Mouse (Mus musculus): ENCODE results near the gene Tifab. TPM values are rescaled to one million over a fixed set of nuclear protein-coding genes. Genes with fewer than 3 reads are reported as not detected.
A peak's percentile ranks its signal among the peaks of the same experiment; 100 is the strongest.
"Not testable (repeated sequence)": the region's sequence is repeated elsewhere in the genome, so short reads cannot be mapped to it uniquely, and the experiment has no call there.

Gene Tifab
- 1.1 and 1.5 TPM in 2 replicates for total RNA-seq (2021)
- long read RNA-seq, partial matches to known transcripts, result 2 of 4 reads
- long read RNA-seq, other reads (novel, unspliced or antisense), result 0 of 4 reads

- no peak for DNase-seq
Measured at GRCm38 (mm10) chr13:56178416-56179035, at the start of gene Tifab. TSS of gene Tifab (minus strand) at chr13:56178885.

DNA sequence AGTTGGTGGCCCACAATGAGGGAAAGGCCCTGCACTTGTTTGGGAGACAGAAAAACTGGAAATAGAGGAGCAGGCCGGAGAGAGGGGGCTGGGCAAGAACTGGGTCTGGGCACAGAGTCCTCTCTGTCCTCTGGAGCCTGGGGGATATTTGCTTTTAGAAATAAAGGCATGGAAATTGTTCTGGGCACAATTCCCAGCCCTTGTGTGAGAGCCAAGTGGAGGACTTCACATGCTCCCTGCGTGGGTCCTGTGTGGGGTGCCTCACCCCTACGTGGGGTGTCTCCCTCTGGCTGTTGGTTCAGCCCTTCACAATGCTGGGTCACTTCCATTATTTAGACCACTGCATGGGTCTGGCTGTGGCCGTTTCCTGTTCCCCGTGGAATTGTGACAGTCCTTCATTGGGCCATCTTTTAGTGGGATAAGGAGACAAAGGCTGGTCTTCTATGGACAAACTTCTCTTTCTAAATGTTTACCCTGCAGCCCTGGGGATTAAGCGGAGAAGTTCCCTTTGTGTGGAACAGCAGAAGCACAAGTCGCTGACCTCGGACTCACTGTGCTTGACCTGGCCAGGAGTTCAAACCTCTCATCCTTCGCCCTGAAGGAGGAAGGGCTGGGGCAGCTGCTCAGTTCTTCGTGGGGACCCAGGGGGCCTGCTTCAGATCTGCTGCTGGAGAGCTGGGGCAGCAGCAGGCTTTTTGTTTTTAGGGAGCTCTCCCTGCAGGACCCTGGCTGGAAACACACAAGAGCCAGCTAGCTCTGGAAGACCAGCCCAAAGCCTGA lies 47.7 kb upstream of the Tifab start:
- no peak for DNase-seq

DNA sequence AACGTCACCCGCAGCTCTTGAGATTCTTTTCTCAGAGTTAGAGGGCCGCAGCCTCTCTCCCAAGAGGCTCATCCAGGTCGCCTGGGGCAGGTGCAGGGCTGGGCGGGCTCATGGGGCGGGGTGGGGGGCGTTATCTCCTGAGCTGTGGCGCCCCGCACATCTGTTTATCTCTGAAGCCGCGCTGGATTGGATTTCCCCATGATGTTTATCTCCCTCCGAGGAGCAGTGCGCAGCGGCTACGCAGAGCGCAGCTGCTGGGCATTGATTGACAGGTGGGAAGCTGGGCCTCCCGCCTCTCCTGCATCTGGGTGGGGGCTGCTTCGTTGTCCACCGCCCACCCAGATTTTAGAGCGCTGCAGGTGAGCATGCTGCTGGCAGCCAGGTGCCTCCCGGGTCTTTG lies 44.9 kb upstream of the Tifab start:
- DNase-seq, result no peak

DNA sequence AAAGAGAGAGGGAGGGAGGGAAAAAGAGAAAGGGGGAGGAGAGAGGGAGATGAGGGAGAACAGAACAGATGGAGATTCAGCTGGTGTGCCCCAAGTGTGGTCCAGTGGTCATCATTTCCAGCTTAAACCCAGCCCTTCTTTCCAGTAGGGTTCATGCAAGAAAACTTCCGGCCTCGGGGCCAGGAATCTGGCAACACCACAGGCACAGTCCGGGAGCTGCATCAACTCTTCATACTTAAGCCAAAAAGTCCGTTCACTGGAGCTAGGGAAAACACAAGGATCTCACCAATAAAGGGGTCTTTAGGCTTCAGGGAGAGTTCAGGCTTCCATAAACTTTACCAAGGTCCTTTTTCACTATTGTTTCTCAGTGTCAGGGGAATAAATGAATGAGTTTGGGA lies 44.2 kb upstream of the Tifab start:
- DNase-seq, result no peak

GRCm38 (mm10) chr13:56221995-56222848 lies 43.5 kb upstream of the Tifab start:
- DNase-seq, result no peak

DNA sequence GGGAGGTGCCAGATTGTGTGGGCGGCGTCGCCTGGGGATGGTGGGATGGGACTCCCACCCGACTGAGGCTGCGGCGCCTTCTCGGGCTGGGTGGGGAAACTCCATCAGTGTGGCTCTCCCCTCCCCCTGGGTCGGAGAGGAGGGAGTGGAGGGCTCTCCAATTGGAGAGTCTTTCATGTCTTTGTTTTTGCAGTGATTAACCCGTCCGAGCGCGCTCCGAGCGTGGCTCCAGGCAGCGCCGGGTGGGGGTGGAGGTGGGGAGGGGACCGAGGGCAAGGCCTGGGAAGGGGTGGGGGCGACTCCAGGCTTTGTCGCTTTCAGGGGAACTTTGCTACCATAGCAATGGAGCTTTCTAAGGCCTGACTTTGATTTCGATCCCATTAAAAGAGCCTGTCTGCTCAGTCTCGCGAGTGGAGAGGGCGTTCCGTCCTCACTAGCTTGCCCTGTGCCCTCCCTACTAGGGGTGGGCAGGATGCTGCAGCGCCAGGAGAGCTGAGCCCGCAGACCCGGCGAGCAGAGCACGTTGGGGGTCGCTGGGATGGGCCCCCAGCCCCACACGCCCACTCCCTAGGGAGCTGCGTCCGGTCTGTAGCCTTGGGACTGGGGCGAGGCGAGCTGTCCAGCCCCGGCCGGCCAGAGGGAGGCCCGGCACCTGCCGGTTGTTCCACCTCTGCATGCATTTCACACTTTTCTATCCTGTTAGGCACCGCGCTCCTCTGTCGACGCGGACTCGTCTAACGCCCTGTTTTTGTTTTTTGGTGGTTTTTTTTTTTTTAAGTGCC lies 42.6 kb upstream of the Tifab start:
- DNase-seq, result no peak

DNA sequence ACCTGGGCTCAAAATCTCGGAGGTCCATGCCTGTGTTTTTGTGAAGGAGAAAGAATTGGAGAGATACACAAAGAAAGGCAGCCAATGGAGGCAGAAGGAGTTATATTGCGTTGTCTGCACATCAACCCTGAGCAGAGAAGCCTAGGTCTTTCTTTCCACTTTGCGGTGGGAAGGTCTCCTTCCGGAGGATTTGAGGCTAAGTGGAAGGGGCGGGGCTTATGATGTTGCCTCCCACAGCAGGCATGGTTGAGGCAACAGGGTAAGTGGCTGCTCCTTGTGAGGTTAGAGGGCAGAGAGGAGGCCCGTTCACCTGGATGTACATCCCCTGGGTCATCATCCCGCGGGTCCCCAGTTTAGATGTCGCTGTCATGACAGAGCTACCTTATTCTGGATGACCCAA lies 40.6 kb upstream of the Tifab start:
- DNase-seq, result no peak

DNA sequence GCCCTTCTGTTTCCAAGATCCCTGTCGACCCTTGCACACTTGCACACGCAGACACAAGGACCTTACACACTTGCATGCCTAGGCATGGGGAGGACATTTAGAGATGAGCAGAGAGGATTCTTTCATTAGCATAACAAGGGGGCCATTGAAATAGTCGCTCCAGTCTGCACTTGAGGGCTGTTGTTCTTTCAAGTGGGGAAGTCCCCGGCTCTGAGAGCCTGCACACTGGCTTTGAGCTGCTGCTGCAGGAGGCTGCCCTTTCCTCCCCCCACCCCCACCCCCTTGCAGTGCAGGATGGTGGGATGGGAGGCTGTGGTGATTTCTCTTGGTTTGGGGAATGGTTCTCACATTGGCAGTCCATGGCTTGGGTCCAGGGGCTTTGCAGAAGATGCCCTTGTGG lies 37.4 kb upstream of the Tifab start:
- DNase-seq, result no peak

DNA sequence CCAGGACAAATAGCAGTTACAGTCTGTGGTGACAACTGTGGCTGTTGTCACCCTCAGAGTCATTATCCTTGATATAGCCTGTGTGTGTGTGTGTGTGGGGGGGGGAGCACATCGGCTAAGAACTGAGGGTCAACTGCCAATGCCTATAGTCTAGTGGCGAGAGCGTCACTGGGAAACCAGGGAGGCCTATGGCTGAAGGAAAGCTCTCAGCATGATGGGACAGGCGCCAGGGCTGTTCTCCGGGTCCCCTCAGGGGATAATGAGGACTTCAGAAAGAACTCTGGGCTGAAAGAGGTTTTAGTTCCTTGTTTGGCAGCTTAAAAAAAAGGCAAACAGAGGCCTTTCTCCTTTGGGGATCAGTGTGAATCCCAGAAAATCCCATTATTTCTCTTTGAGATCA lies 35.9 kb upstream of the Tifab start:
- DNase-seq, result no peak

DNA sequence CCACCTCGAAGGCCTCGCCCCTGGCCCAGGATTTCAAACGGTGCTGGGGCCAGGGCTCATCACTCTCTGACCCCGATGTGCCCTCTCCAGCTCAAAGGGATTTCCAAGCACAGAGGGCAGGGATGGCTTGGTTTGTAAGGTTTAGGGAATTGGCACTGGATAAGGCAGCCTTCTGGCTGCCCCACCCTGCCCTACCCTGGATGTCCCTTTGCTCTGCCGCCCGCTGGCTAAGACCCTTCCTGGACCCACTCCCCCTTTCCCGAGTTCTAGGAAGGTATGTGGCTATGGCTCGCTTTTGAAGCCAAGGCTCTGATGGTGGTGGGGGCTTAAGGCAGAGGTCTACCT lies 30.4 kb upstream of the Tifab start:
- no peak for DNase-seq

DNA sequence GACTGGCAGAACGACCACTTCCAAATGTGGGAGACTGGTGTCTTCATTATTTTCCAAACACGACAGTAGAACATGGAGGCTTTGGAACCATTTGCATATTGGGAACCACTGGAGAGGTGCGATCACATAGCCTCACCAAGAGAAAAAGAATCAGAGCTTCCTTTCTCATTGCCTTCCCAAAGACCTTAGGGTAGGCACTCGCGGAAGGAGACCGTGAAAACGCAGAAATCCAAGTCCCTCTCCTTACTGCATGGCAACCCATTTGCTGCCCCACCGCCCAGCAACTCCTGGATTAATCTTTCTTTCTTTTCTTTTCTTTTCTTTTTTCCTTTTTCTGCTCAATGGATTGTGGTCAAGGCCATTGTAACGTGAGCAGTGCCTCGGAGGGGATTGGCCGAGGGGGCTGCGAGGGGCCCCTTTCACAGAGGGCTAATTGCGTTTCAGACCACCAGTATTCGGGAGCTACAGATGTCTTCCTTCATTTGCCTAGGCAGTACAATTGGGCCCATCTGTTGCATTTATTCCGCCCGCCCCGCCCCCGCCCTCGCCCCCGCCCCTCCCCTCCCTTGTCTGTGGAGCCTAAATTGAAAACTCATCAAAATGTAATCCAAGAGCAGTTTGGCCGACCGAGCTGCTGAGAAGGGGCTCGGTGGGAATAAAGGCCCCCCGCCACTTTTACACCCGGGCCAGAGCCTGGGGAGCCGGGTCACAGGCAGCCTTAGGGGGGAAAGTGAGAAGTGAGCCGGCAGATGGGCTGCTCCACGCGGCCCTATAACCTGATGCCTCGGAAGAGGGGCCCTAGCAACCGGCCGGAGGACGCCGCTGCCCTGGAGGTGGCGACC lies 29.8 kb upstream of the Tifab start:
- no peak for DNase-seq

DNA sequence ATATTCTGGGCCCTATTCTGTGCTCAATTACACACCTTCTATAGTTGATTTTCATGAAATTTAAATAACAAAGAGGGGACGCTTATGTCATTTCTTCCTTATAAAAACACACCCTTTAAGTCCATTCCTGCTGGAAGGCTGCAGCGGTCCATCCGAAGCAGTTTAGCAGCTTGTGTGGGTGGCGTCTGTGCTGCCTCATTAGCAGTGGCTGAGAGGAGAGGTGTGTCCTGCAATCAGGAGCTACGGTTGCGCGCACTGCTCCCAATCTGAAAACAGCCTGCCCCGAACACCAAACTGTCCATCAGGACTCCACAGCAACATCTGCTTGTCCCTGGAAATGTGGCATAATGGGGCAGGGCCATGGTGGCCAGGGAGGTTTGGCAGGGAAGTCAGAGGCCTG lies 20.8 kb upstream of the Tifab start:
- no peak for DNase-seq

- peak; percentile 88 for DNase-seq
Measured at GRCm38 (mm10) chr13:56197473-56198266, 19.0 kb upstream of the Tifab start.

DNA sequence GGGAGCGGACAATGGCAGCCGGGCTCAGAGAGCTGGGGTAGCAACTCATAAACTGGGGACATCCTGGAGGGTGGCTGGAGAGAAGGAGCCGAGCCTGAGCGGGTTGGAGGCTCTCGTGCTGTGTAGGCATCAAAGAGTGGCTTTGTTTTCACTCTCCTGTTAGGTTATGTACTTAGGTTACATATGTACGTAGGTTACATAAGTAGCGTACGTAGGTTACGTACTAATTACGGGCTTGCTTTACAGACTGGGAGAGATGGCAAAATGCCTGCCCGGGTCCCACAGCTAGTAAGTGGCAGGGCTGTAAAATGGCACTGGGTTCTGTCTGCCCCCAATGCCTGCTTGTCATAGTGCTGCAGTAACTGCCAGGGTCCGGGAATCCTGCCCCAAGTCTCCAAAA lies 18.3 kb upstream of the Tifab start:
- no peak for DNase-seq

DNA sequence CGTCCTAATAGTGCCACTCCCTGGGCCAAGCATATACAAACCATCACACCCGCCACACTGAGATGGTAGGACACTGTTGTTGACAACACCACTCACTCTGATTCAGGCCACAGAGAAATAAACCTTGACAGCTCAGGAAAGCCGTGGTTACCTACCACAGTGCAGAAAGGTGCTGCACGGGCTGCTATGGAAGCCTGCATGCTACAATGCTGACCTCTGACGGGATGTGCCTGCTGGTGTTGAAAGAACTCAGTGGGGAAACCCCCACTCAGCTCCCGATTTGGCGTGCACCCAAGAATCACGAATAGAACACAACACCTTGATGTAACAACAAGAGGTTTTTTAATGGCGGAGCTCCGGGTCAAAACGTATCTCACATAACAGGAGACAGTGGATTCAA lies 17.1 kb upstream of the Tifab start:
- DNase-seq, result not testable (repeated sequence)

DNA sequence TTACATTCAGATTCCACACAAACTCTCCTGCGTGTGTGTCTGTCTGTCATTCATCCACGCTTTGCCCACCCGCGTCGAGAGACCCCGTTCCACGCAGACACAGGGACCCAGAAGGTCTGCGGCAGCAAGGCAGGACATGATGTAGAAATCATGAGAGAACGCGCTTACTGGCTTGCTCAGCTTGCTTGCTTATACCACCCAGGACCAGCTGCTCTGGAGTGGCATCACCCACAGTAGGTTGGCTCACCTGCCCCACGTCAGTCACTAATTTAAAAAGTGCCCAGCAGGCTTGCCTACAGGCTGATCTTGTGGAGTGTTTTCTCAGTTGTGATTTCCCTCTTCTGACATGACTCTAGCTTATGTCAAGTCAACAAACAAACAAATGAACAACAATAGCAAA lies 15.5 kb upstream of the Tifab start:
- not testable (repeated sequence) for DNase-seq

- DNase-seq, result peak; percentile 25
Measured at GRCm38 (mm10) chr13:56191225-56191624, 12.5 kb upstream of the Tifab start.

- DNase-seq, result no peak
Measured at GRCm38 (mm10) chr13:56189688-56190087, 11.0 kb upstream of the Tifab start.

- DNase-seq, result no peak
Measured at GRCm38 (mm10) chr13:56183687-56184086, 5.0 kb upstream of the Tifab start.

GRCm38 (mm10) chr13:56181424-56181823 lies 2.7 kb upstream of the Tifab start:
- no peak for DNase-seq
